Mouse (Mus musculus) limb, embryonic 12.5 days (tissue): ENCODE measurements around the gene Qtrt2. TPM values are rescaled to one million over a fixed set of nuclear protein-coding genes. Genes with fewer than 3 reads are reported as not detected.
A peak's percentile ranks its signal among the peaks of the same experiment; 100 is the strongest.

Source experiments
- ATAC-seq: fragments of 200-750 bp; cut with Nextera tagmentation; 2 replicates; pipeline ENCODE4 v1.8.0; 2017; ENCODE audit warnings: low read depth, moderate TSS enrichment; ENCODE audit not compliant: insufficient number of reproducible peaks, insufficient read depth, low FRiP score, low TSS enrichment
- H3K27ac ChIP-seq: fragments of 300-500 bp; sonication (generic); 2 replicates; pipeline ENCODE4 v1.5.1; 2016; ENCODE audit warnings: mild to moderate bottlenecking, moderate library complexity
- H3K27me3 ChIP-seq: fragments of 300-500 bp; sonication (generic); 2 replicates; pipeline ENCODE4 v1.6.1; 2016; ENCODE audit warnings: mild to moderate bottlenecking, moderate library complexity
- H3K36me3 ChIP-seq: fragments of 300-500 bp; sonication (generic); 2 replicates; pipeline ENCODE4 v1.6.1; 2016; ENCODE audit warnings: mild to moderate bottlenecking, moderate library complexity
- H3K4me1 ChIP-seq: fragments of 300-500 bp; sonication (generic); replicated peaks from 2 replicates; pipeline ENCODE4 v1.6.1; 2016
- H3K4me2 ChIP-seq: fragments of 300-500 bp; sonication (generic); 2 replicates; pipeline ENCODE4 v1.6.1; 2016; ENCODE audit warnings: mild to moderate bottlenecking, moderate library complexity
- H3K4me3 ChIP-seq: fragments of 300-500 bp; sonication (generic); replicated peaks from 2 replicates; pipeline ENCODE4 v1.5.1; 2016; ENCODE audit warnings: mild to moderate bottlenecking
- H3K9ac ChIP-seq: fragments of 300-500 bp; sonication (generic); replicated peaks from 2 replicates; pipeline ENCODE4 v1.6.1; 2016; ENCODE audit warnings: mild to moderate bottlenecking, moderate library complexity
- H3K9me3 ChIP-seq: fragments of 300-500 bp; sonication (generic); 2 replicates; pipeline ENCODE4 v1.6.1; 2016; ENCODE audit warnings: mild to moderate bottlenecking, moderate library complexity
- WGBS: fragments of 180-500 bp; shearing (Covaris S2); methylation state at CpG from one replicate; pipeline ENCODE4 v1.1.7; 2016; 5-methylcytosine and 5-hydroxymethylcytosine counted together
- polyA plus RNA-seq: library from polyadenylated mRNA; unstranded; fragments of >200 nt; fragmentation: Nextera tagmentation; extraction: Ambion mirVana; gene quantifications from 2 replicates; pipeline ENCODE4 v1.2.1, GENCODE M21; 2016

Gene Qtrt2
- polyA plus RNA-seq, 1 experiment from 2014 or later = 32.1 TPM

DNA sequence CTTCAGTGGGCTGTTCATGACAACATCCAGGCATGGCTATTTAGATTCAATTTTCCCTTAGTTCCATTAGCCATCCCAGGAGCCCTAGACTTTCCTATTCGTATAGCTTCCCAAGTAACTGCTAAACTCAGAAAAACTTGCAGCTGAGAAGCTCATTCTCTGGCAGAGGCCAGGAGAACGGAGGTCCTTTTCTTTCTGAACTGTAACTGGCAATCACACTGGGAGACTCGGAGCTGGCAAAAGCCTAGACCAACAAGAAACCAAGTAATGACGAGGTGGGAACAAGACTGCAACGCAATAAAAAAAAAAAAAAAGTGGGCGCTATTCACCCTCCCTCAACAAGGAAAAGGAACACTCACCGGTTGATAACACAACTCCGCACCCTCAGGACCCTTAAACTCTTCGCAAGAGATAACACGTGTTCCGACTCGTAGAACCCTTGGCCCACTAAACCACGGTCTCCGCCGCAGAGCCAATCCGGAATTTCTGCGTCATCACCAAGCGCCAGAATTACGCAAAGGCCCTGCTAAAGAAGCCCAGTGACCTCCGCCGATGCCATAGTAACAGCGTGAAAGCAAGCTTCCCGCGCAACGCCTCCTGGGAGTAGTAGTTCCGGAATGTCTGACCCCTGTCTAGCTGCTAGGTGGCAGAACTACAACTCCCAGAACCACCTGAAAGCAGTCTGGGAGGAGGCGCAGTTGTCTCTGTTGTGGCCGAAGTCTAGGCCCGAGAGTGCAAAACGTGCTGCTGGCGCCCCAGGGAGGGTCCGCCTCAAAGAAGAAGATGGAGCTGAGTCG is 37.2 kb downstream of the Qtrt2 start, which contains the start of gene Ccdc191:
TSS of gene Ccdc191 (plus strand) at position 593 of the 797 bp plus-strand sequence.
- peak; percentile 100 for ATAC-seq
- Histone ChIP-seq H3K4me1 (peaks cover 11% of the 10 kb centered on the region), H3K36me3 (no peaks in the 10 kb centered on the region), H3K4me3 (peak within 1 kb of the TSS; percentile 65), H3K27ac (peak within 1 kb of the TSS; percentile 80), H3K4me2 (peak within 1 kb of the TSS; percentile 78), H3K9me3 (no peaks in the 10 kb centered on the region), H3K27me3 (no peaks in the 10 kb centered on the region), H3K9ac (peak within 1 kb of the TSS; percentile 84)
- under 1% methylated on average over 33 of the region's 33 CpGs for WGBS

GRCm38 (mm10) chr16:43882329-43882728 is 44.3 kb downstream of the Qtrt2 start:
- no peak for ATAC-seq
- Histone ChIP-seq H3K4me2 (no peak overlapping the region), H3K9me3 (no peaks in the 10 kb centered on the region), H3K4me1 (no peaks in the 10 kb centered on the region), H3K9ac (no peak overlapping the region), H3K36me3 (peaks cover 30% of the 10 kb centered on the region), H3K4me3 (no peak overlapping the region), H3K27me3 (no peaks in the 10 kb centered on the region), H3K27ac (no peak overlapping the region)
- 93% methylated on average over 2 of the region's 2 CpGs for WGBS

DNA sequence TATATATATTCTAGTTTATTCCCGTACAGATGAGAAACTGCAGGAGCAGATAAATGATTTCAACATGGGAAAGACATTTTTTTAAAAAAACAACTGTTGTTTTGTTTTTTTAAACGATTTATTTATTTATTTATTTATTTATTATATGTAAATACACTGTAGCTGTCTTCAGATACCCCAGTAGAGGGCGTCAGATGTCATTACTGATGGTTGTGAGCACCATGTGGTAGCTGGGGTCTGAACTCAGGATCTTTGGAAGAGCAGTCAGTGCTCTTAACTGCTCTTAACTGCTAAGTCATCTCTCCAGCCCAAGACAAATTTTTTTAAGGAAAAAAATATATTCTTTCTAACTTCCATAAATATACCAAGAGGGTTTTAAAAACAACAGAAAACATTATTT is 45.0 kb downstream of the Qtrt2 start:
- H3K9me3 ChIP-seq = no peaks in the 10 kb centered on the region
- H3K36me3 ChIP-seq = peaks cover 33% of the 10 kb centered on the region
- WGBS = 58% methylated on average over 3 of the region's 3 CpGs
- H3K27ac ChIP-seq = no peak overlapping the region
- H3K4me1 ChIP-seq = no peaks in the 10 kb centered on the region
- no peaks in the 10 kb centered on the region for H3K27me3 ChIP-seq
- no peak overlapping the region for H3K4me3 ChIP-seq
- ATAC-seq = no peak
- no peak overlapping the region for H3K9ac ChIP-seq
- H3K4me2 ChIP-seq = no peak overlapping the region

DNA sequence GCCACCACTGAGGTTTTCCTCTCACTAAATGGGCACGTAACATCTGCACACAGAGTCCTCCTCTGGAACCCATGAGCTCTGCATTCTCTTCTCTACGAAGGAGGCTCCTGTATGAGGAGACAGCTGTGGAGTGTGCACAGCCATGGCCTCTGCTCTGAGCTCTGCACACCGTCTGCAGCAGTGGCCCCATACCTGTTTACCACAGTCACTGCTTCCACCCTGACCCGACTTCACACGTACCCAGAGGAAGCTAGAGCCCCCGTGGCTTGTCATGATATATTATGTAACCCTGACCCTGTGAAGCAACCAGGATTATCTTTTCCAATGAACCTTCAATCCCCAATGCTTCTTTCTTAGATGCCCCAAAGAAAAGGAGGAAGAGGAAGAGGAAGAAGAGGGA is 46.8 kb downstream of the Qtrt2 start:
- no peak overlapping the region for H3K27ac ChIP-seq
- H3K9me3 ChIP-seq = no peaks in the 10 kb centered on the region
- H3K4me1 ChIP-seq = no peaks in the 10 kb centered on the region
- peaks cover 50% of the 10 kb centered on the region for H3K36me3 ChIP-seq
- no peak overlapping the region for H3K9ac ChIP-seq
- H3K4me2 ChIP-seq = no peak overlapping the region
- whole genome bisulfite sequencing = 88% methylated on average over 6 of the region's 6 CpGs
- H3K27me3 ChIP-seq = no peaks in the 10 kb centered on the region
- no peak for ATAC-seq
- H3K4me3 ChIP-seq = no peak overlapping the region

- no peak overlapping the region for H3K4me3 ChIP-seq
- H3K9me3 ChIP-seq = no peaks in the 10 kb centered on the region
- no peaks in the 10 kb centered on the region for H3K27me3 ChIP-seq
- ATAC-seq = no peak
- H3K36me3 ChIP-seq = peaks cover 63% of the 10 kb centered on the region
- WGBS = 92% methylated on average over 7 of the region's 7 CpGs
- H3K27ac ChIP-seq = no peak overlapping the region
- H3K4me1 ChIP-seq = no peaks in the 10 kb centered on the region
- H3K4me2 ChIP-seq = no peak overlapping the region
- H3K9ac ChIP-seq = no peak overlapping the region
Observed at GRCm38 (mm10) chr16:43871419-43871818, 55.2 kb downstream of the Qtrt2 start.

DNA sequence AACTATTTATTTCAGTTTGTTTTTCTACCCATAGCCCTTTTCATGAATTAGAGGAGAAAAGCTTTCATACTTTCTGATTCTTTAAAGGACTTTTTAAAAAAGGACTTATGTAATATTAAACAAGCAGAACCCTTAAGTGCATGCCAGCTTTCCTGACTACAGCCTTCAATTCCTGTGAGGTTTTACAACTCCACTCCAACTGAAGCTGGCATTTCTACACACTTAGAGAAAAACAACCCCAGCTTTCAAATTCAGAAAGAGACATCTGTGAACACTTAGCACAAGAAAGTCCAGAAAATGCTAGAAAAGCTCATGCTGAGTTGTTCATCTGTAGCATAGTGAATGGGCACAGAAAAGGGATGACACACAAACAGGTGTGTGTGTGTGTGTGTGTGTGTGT is 56.8 kb downstream of the Qtrt2 start:
- no peak overlapping the region for H3K4me2 ChIP-seq
- ATAC-seq = no peak
- no peak overlapping the region for H3K9ac ChIP-seq
- no peaks in the 10 kb centered on the region for H3K4me1 ChIP-seq
- no peak overlapping the region for H3K4me3 ChIP-seq
- no peaks in the 10 kb centered on the region for H3K27me3 ChIP-seq
- H3K36me3 ChIP-seq = peaks cover 48% of the 10 kb centered on the region
- H3K27ac ChIP-seq = no peak overlapping the region
- no peaks in the 10 kb centered on the region for H3K9me3 ChIP-seq

DNA sequence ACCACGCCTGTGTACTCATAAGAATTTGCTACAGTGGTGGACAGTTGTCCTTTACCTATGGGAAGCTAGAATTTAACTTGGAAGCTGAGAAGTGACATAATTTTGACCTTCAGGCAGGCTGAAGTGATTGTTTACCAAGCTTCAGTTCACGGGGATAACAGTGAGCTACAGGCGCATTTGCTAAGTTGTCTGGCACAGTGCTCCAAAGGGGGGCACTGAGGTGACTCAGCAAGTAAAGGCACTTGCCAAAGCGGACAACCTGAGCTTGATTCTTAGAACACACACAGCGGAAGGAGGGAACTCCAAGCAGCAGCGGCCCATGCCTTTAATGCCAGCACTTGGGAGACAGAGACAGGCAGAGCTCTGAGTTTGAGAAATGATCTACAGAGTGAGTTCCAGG is 66.0 kb downstream of the Qtrt2 start:
- Histone ChIP-seq H3K36me3 (peaks cover 27% of the 10 kb centered on the region), H3K4me2 (no peak overlapping the region), H3K9me3 (no peaks in the 10 kb centered on the region), H3K27ac (no peak overlapping the region), H3K9ac (no peak overlapping the region), H3K4me1 (no peaks in the 10 kb centered on the region), H3K27me3 (no peaks in the 10 kb centered on the region), H3K4me3 (no peak overlapping the region)
- 85% methylated on average over 6 of the region's 6 CpGs for WGBS
- no peak for ATAC-seq

DNA sequence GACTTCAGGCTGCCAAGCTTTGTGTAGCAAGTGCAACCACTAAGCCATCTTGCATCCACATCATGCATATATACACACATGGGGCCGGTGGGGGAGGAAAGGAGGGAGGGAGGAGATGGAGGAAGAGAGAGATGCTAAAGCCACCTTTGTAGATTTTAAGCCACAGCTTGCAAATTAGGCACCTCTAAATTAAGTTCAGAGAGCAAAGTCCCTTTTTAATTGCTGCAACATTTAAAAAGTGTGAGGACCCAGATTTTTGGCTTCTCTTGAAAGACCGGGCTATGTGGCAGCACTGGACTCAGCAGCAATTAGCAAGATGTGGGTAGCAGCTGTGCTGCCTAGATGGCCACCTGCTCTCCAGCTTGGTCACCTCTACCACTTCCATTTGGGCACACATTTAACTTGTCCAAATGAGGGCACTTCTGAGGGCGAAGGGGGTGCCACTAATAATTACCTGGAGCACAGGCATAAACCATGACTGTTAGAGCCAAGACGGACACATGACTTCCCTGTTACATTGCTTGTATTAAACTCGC is 67.6 kb downstream of the Qtrt2 start:
- H3K4me2 ChIP-seq = no peak overlapping the region
- ATAC-seq = no peak
- H3K4me3 ChIP-seq = no peak overlapping the region
- 80% methylated on average over 5 of the region's 5 CpGs for WGBS
- no peaks in the 10 kb centered on the region for H3K27me3 ChIP-seq
- no peaks in the 10 kb centered on the region for H3K4me1 ChIP-seq
- no peak overlapping the region for H3K9ac ChIP-seq
- H3K27ac ChIP-seq = no peak overlapping the region
- no peaks in the 10 kb centered on the region for H3K9me3 ChIP-seq
- H3K36me3 ChIP-seq = peaks cover 23% of the 10 kb centered on the region

DNA sequence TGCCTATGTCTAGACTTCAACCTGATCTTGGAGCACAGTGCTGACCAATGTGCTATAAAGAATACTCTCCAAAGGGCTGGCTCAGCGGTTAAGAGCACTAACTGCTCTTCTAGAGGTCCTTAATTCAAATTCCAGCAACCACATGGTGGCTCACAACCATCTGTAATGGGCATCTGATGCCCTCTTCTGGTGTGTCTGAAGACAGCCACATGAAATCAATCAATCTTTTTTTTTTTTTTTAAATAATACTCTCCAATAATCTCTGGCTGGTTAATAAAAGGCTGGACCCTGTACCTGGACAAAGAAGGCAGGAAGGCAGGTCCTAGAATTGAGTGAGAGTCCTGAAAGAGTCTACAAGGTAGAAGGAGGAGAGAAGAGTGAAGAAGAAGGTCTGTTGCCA is 76.8 kb downstream of the Qtrt2 start:
- H3K4me3 ChIP-seq = no peak overlapping the region
- H3K4me1 ChIP-seq = no peaks in the 10 kb centered on the region
- no peak for ATAC-seq
- 60% methylated on average over 1 of the region's 1 CpGs for WGBS
- no peaks in the 10 kb centered on the region for H3K36me3 ChIP-seq
- no peak overlapping the region for H3K9ac ChIP-seq
- no peaks in the 10 kb centered on the region for H3K27me3 ChIP-seq
- no peaks in the 10 kb centered on the region for H3K9me3 ChIP-seq
- H3K27ac ChIP-seq = no peak overlapping the region
- no peak overlapping the region for H3K4me2 ChIP-seq

GRCm38 (mm10) chr16:43841236-43841635 is 85.4 kb downstream of the Qtrt2 start:
- H3K36me3 ChIP-seq = no peaks in the 10 kb centered on the region
- no peaks in the 10 kb centered on the region for H3K9me3 ChIP-seq
- no peak overlapping the region for H3K4me2 ChIP-seq
- no peak for ATAC-seq
- H3K4me3 ChIP-seq = no peak overlapping the region
- 97% methylated on average over 1 of the region's 1 CpGs for WGBS
- H3K27me3 ChIP-seq = no peaks in the 10 kb centered on the region
- no peak overlapping the region for H3K27ac ChIP-seq
- H3K9ac ChIP-seq = no peak overlapping the region
- H3K4me1 ChIP-seq = no peaks in the 10 kb centered on the region

DNA sequence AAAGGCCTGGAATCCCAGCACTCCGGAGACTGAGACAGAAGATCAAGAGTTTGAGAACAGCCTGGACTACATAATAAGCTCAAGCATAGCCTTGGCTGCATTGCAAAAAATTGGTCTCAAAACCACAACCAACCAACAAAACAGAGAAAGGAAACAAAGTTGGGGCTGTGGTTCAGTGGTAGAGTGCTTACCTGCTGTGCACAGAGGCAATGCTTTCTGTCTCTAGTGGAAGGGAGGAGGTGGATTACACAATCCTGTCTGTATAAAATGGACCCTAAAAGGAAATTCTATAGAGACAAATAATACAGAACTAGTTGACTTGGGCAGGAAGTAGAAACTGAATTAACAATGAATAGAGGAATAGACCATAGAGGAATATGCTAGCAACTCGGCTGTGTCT is 94.7 kb downstream of the Qtrt2 start:
- Histone ChIP-seq H3K4me3 (no peak overlapping the region), H3K9ac (no peak overlapping the region), H3K27me3 (no peaks in the 10 kb centered on the region), H3K4me1 (no peaks in the 10 kb centered on the region), H3K27ac (no peak overlapping the region), H3K4me2 (no peak overlapping the region), H3K9me3 (no peaks in the 10 kb centered on the region), H3K36me3 (no peaks in the 10 kb centered on the region)
- WGBS = 95% methylated on average over 2 of the region's 2 CpGs
- ATAC-seq = no peak

- H3K36me3 ChIP-seq = no peaks in the 10 kb centered on the region
- no peak overlapping the region for H3K4me2 ChIP-seq
- H3K27me3 ChIP-seq = no peaks in the 10 kb centered on the region
- WGBS = 88% methylated on average over 3 of the region's 3 CpGs
- 0 out of 2 replicates have a peak, but pooled peaks cover 2% of the 10 kb centered on the region for H3K4me1 ChIP-seq
- H3K27ac ChIP-seq = no peak overlapping the region
- ATAC-seq = no peak
- no peak overlapping the region for H3K4me3 ChIP-seq
- no peak overlapping the region for H3K9ac ChIP-seq
- H3K9me3 ChIP-seq = no peaks in the 10 kb centered on the region
Observed at GRCm38 (mm10) chr16:43827492-43827891, 99.1 kb downstream of the Qtrt2 start.
